Mouse (Mus musculus) limb, embryonic 14.5 days (tissue): ENCODE measurements around the gene Lamb3. TPM values are rescaled to one million over a fixed set of nuclear protein-coding genes. Genes with fewer than 3 reads are reported as not detected.

ENCODE experiments used
- ATAC-seq: fragments of 200-750 bp; cut with Nextera tagmentation; 2 replicates; pipeline ENCODE4 v1.8.0; 2017; ENCODE audit warnings: low read depth, moderate number of reproducible peaks, moderate TSS enrichment; ENCODE audit not compliant: low FRiP score
- DNase-seq: peaks from one replicate; pipeline ENCODE4 v3.0.0-alpha.2; 2015; ENCODE audit warnings: low spot score
- H3K27ac ChIP-seq: fragments of 300-500 bp; sonication (generic); replicated peaks from 2 replicates; pipeline ENCODE4 v1.5.1; 2014; ENCODE audit warnings: low read depth, mild to moderate bottlenecking, low read length, moderate library complexity, mixed read lengths
- H3K27me3 ChIP-seq: fragments of 300-500 bp; sonication (generic); 2 replicates; pipeline ENCODE4 v1.6.1; 2014; ENCODE audit warnings: low read length, mixed read lengths; ENCODE audit not compliant: control insufficient read depth, insufficient read depth
- H3K36me3 ChIP-seq: fragments of 300-500 bp; sonication (generic); 2 replicates; pipeline ENCODE4 v1.6.1; 2014; ENCODE audit warnings: mild to moderate bottlenecking, low read length, moderate library complexity, mixed read lengths; ENCODE audit not compliant: control insufficient read depth, insufficient read depth
- H3K4me1 ChIP-seq: fragments of 300-500 bp; sonication (generic); 2 replicates; pipeline ENCODE4 v1.6.1; 2014; ENCODE audit warnings: antibody characterized with exemption, low read length, mixed read lengths; ENCODE audit not compliant: control insufficient read depth, insufficient read depth
- H3K4me2 ChIP-seq: fragments of 300-500 bp; sonication (generic); replicated peaks from 2 replicates; pipeline ENCODE4 v1.6.1; 2014; ENCODE audit warnings: low read depth, mild to moderate bottlenecking, low read length, moderate library complexity; ENCODE audit not compliant: severe bottlenecking
- H3K4me3 ChIP-seq: fragments of 300-500 bp; sonication (generic); replicated peaks from 2 replicates; pipeline ENCODE4 v1.5.1; 2014; ENCODE audit warnings: low read length
- H3K9ac ChIP-seq: fragments of 300-500 bp; sonication (generic); 2 replicates; pipeline ENCODE4 v1.6.1; 2014; ENCODE audit warnings: mild to moderate bottlenecking, low read depth, low read length, moderate library complexity; ENCODE audit not compliant: severe bottlenecking
- H3K9me3 ChIP-seq: fragments of 300-500 bp; sonication (generic); 2 replicates; pipeline ENCODE4 v1.6.1; 2016; ENCODE audit warnings: low read length; ENCODE audit not compliant: control insufficient read depth
- POLR2A ChIP-seq: fragments of 200-500 bp; IDR thresholded peaks from 2 replicates; pipeline ENCODE4 v1.8.0; 2012; ENCODE audit warnings: inconsistent platforms, mild to moderate bottlenecking, moderate library complexity, borderline replicate concordance; ENCODE audit not compliant: insufficient read depth, insufficient read length; ENCODE audit errors: extremely low read depth
- WGBS: fragments of 180-500 bp; shearing (Covaris S2); extraction: QIAGEN DNeasy Blood & Tissue Kit; methylation state at CpG from one replicate; pipeline ENCODE4 v1.1.7; 2014; 5-methylcytosine and 5-hydroxymethylcytosine counted together
- polyA plus RNA-seq, 2 experiments: library from polyadenylated mRNA; depleted of rRNA in 1 of 2; stranded (reverse) in 1 of 2; unstranded in 1 of 2; fragments of >200 nt; fragmentation: Nextera tagmentation in 1 of 2; extraction: Ambion mirVana in 1 of 2; gene quantifications; 2 replicates each; pipeline versions ENCODE4 v1.2.1 to v1.2.3; 2012 to 2014

The Lamb3 gene
- polyA plus RNA-seq (2012; rRNA removed) (3.6 and 4.0 TPM in 2 replicates), polyA plus RNA-seq (2014; fragmentation: Nextera tagmentation; extraction: Ambion mirVana) (3.5 and 4.6 TPM in 2 replicates)

- no peaks in the 10 kb centered on the region for H3K36me3 ChIP-seq
- no peak within 1 kb of the TSS for H3K9ac ChIP-seq
- no peaks in the 10 kb centered on the region for H3K9me3 ChIP-seq
- DNase-seq: no peak
- no peak within 1 kb of the TSS for H3K27ac ChIP-seq
- no peak within 1 kb of the TSS for H3K4me2 ChIP-seq
- no peaks in the 10 kb centered on the region for H3K27me3 ChIP-seq
- 92% methylated on average over 3 of the region's 3 CpGs for WGBS
- TF ChIP-seq POLR2A: no peak
- ATAC-seq: no peak
- H3K4me1 ChIP-seq: no peaks in the 10 kb centered on the region
- no peak within 1 kb of the TSS for H3K4me3 ChIP-seq
Measured at GRCm38 (mm10) chr1:193207503-193207902, at the start of gene Lamb3. Lamb3 (plus strand) TSS chr1:193207699.

- Histone ChIP-seq H3K4me3 (no peak overlapping the region), H3K4me1 (peaks cover 13% of the 10 kb centered on the region), H3K4me2 (no peak overlapping the region), H3K9me3 (no peaks in the 10 kb centered on the region), H3K9ac (no peak overlapping the region), H3K27me3 (peaks cover 3% of the 10 kb centered on the region), H3K27ac (no peak overlapping the region), H3K36me3 (no peaks in the 10 kb centered on the region)
- DNase-seq (no peak), ATAC-seq (no peak)
- WGBS: 24% methylated on average over 3 of the region's 3 CpGs
- TF ChIP-seq POLR2A: no peak
Measured at GRCm38 (mm10) chr1:193159163-193159562, 48.3 kb upstream of the Lamb3 start.

GRCm38 (mm10) chr1:193159613-193160012 is 47.9 kb upstream of the Lamb3 start:
- TF ChIP-seq POLR2A: no peak
- no peaks in the 10 kb centered on the region for H3K9me3 ChIP-seq
- DNase-seq (no peak), ATAC-seq (no peak)
- H3K4me2 ChIP-seq: no peak overlapping the region
- no peak overlapping the region for H3K27ac ChIP-seq
- WGBS: 58% methylated on average over 1 of the region's 1 CpGs
- H3K36me3 ChIP-seq: no peaks in the 10 kb centered on the region
- no peak overlapping the region for H3K9ac ChIP-seq
- H3K4me3 ChIP-seq: no peak overlapping the region
- H3K4me1 ChIP-seq: peaks cover 13% of the 10 kb centered on the region
- H3K27me3 ChIP-seq: no peaks in the 10 kb centered on the region

GRCm38 (mm10) chr1:193160317-193161032 is 47.0 kb upstream of the Lamb3 start:
- 0 out of 2 replicates have a peak overlapping the region, but pooled peaks have one; percentile 12 for H3K9ac ChIP-seq
- H3K4me1 ChIP-seq: peaks cover 13% of the 10 kb centered on the region
- peak; percentile 44 for DNase-seq
- no peaks in the 10 kb centered on the region for H3K27me3 ChIP-seq
- no peaks in the 10 kb centered on the region for H3K36me3 ChIP-seq
- no peaks in the 10 kb centered on the region for H3K9me3 ChIP-seq
- H3K4me2 ChIP-seq: peak overlapping the region; percentile 37
- no peak overlapping the region for H3K27ac ChIP-seq
- WGBS: 19% methylated on average over 17 of the region's 18 CpGs
- H3K4me3 ChIP-seq: peak overlapping the region; percentile 13; the same call in 1 of the 2 replicates
- 0 out of 2 replicates have a peak, but pooled peaks have one; percentile 28 for ATAC-seq
- no peak for TF ChIP-seq POLR2A

- no peak within 1 kb of the TSS for H3K4me3 ChIP-seq
- no peaks in the 10 kb centered on the region for H3K27me3 ChIP-seq
- H3K4me1 ChIP-seq: peaks cover 6% of the 10 kb centered on the region; the same call in 1 of the 2 replicates
- DNase-seq (no peak), ATAC-seq (no peak)
- no peaks in the 10 kb centered on the region for H3K36me3 ChIP-seq
- TF ChIP-seq POLR2A: no peak
- WGBS: 96% methylated on average over 3 of the region's 3 CpGs
- H3K27ac ChIP-seq: no peak within 1 kb of the TSS
- H3K9ac ChIP-seq: no peak within 1 kb of the TSS
- no peaks in the 10 kb centered on the region for H3K9me3 ChIP-seq
- H3K4me2 ChIP-seq: no peak within 1 kb of the TSS
Measured at GRCm38 (mm10) chr1:193167746-193168145, 39.8 kb upstream of the Lamb3 start, which contains the start of gene A130010J15Rik. A130010J15Rik (plus strand) TSS chr1:193168046.
